Mouse (Mus musculus) naive thymus-derived CD4-positive, alpha-beta T cell, adult 2 months (primary cell): ENCODE results near the gene Espnl.

Experiments used
- DNase-seq: peaks from one replicate; pipeline ENCODE4 v3.0.0-alpha.2; 2011; ENCODE audit warnings: low read depth

Gene Espnl

DNA sequence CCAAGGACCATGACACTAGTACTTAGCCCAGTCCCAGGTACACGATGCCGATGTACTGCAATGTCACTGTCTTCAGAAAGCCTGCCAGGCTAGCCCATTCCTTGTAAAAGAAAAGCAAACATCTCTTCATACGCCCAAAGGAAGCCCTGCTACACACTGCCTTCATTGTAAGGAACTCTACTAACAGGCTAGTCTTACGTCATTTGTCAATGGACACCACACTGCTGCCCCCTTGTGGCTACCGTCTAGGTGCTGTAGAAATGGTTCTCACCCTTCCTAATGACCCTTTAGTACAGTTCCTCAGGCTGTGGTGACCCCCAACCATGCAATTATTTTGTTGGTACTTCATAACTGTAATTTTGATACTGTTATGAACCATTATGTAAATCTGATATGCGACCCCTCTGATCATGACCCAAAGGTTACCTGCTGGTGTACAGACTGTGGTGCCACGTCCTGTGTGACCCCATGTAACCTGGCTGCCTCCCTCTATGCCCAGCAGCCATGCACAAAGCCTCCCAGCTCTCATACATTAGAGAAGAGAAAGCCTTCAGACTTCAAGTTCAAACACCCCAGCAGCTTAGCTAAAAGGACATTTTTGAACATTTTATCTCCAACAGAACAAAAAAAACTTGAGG lies 58.7 kb downstream of the Espnl start:
- peak; percentile 81 for DNase-seq

DNA sequence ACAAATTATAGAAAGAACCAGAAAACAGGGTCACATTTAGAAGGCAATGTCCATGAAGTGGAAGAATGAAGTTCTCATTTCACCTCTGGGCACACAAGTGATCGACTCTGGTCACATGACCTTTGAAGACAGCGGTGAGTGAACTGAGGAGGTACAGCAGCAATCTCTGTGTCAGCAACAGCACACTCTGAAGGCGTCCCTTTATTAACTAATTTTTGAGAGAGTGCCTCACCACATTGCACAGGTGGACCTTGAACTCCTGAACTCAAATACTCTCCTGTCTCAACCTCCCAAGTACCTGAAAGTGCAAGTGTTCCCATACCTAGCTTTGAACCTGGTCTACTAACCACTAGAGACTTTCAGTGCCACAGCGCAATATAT lies 59.2 kb downstream of the Espnl start:
- DNase-seq = no peak

DNA sequence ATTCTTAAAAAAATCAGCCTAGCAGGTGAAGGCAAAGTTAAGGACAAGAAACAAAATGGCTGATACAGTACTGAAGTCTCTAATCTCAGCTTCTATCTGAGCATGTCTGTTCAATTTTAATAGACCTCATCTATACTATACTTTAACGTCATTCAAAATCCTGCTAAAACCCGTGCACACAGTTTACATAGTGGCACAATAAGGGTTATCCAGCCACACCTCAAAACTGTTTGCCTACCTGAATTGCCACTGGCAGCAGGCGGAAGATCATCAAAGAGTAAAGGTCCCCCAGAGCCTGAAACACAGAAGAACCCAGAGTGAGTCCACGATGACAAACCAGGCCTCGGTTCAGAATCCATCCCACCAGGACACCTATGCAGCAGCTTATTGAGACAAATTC lies 68.5 kb downstream of the Espnl start:
- no peak for DNase-seq

DNA sequence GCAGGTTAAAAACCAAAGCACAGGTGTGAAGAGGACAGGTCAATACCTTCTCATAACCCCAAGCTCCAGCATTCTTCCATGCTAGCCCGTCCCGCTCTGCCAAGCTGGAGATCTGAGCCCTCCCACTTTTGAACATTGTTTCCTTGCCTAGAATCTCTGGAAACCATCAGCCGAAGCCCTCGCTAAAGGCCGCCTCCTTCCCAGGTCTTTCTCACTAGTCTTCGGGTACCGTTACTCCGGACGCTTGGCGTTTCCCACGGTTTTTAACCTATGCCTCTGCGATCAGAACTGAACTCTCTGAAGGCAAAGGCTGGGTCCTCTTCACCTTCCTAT lies 76.0 kb downstream of the Espnl start:
- DNase-seq = no peak
